Mouse (Mus musculus) naive thymus-derived CD4-positive, alpha-beta T cell, adult 2 months (primary cell): ENCODE data around the gene Stxbp5.

ENCODE experiments used
- DNase-seq: peaks from one replicate; pipeline ENCODE4 v3.0.0-alpha.2; 2011; ENCODE audit warnings: low read depth

Stxbp5 gene

GRCm38 (mm10) chr10:9754893-9755541, 145.9 kb downstream of the Stxbp5 start:
- peak; percentile 12 for DNase-seq

- no peak for DNase-seq
These were observed 167.0 kb downstream of the Stxbp5 start for GRCm38 (mm10) chr10:9733861-9734260.

- DNase-seq = no peak
These were observed 168.7 kb downstream of the Stxbp5 start for GRCm38 (mm10) chr10:9732065-9732749.

GRCm38 (mm10) chr10:9722519-9723303, 178.2 kb downstream of the Stxbp5 start:
- no peak for DNase-seq

DNA sequence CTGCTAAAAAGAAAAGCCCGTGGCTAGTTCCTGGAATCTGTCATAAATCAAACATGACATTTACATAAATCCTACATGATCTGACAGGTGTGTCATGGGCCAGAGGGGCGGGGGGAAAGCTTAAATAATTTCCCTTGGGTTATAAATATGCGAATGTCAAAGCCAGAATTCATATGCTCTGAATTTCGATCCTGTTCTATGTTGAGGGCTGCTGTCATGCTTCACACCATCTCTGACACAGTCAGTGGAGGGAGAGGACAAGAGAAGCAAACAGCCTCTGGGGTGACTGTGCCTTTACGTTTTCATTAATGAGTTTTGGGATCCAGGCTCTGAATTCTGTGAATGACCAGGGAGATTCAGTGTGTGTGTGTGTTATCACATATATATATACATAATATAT, 180.9 kb downstream of the Stxbp5 start:
- no peak for DNase-seq

GRCm38 (mm10) chr10:9718086-9718485, 182.8 kb downstream of the Stxbp5 start:
- DNase-seq = no peak
